Mouse (Mus musculus) liver, embryonic 14.5 days (tissue): ENCODE results near the gene Iqsec1. TPM values are rescaled to one million over a fixed set of nuclear protein-coding genes. Genes with fewer than 3 reads are reported as not detected.

Experiments
- ATAC-seq: fragments of 200-750 bp; cut with Nextera tagmentation; 2 replicates; pipeline ENCODE4 v1.8.0; 2017; ENCODE audit warnings: moderate number of reproducible peaks, mild to moderate bottlenecking, moderate library complexity; ENCODE audit not compliant: insufficient read depth
- DNase-seq, 3 experiments: peaks; one replicate each; pipeline ENCODE4 v3.0.0-alpha.2; 2012 to 2013; ENCODE audit warnings: low read depth in 3 of 3, low spot score in 3 of 3
- H3K27ac ChIP-seq: fragments of 300-500 bp; sonication (generic); 2 replicates; pipeline ENCODE4 v1.5.1; 2014; ENCODE audit warnings: moderate library complexity, mild to moderate bottlenecking, control low read depth, inconsistent platforms
- H3K27me3 ChIP-seq: fragments of 300-500 bp; sonication (generic); 2 replicates; pipeline ENCODE4 v1.6.1; 2014; ENCODE audit warnings: mild to moderate bottlenecking, low read length, moderate library complexity; ENCODE audit not compliant: control insufficient read depth, insufficient read depth
- H3K36me3 ChIP-seq: fragments of 300-500 bp; sonication (generic); replicated peaks from 2 replicates; pipeline ENCODE4 v1.6.1; 2014; ENCODE audit warnings: low read depth; ENCODE audit not compliant: control insufficient read depth, insufficient read depth
- H3K4me1 ChIP-seq, 2 experiments: fragments of 200-500 bp in 1 of 2; fragments of 300-500 bp in 1 of 2; sonication (generic) in 1 of 2; replicated peaks; 2 replicates each; pipeline ENCODE4 v1.6.1; 2012 to 2014; ENCODE audit warnings: antibody characterized with exemption in 1 of 2, inconsistent platforms in 1 of 2, low read length in 1 of 2; ENCODE audit not compliant: control insufficient read depth in 2 of 2, insufficient read depth in 2 of 2
- H3K4me2 ChIP-seq: fragments of 300-500 bp; sonication (generic); 2 replicates; pipeline ENCODE4 v1.6.1; 2014; ENCODE audit warnings: low read depth, mild to moderate bottlenecking, control low read depth, moderate library complexity
- H3K4me3 ChIP-seq, 2 experiments: fragments of 200-500 bp in 1 of 2; fragments of 300-500 bp in 1 of 2; sonication (generic) in 1 of 2; 2 replicates each; pipeline ENCODE4 v1.5.1; 2012 to 2014; ENCODE audit warnings: low read depth in 2 of 2, low read length in 2 of 2, mild to moderate bottlenecking in 2 of 2, control low read depth in 1 of 2, inconsistent platforms in 1 of 2, moderate library complexity in 1 of 2; ENCODE audit not compliant: insufficient read depth in 1 of 2
- H3K9ac ChIP-seq: fragments of 300-500 bp; sonication (generic); replicated peaks from 2 replicates; pipeline ENCODE4 v1.6.1; 2014; ENCODE audit warnings: mild to moderate bottlenecking, control low read depth, moderate library complexity
- H3K9me3 ChIP-seq: fragments of 300-500 bp; sonication (generic); 2 replicates; pipeline ENCODE4 v1.6.1; 2016; ENCODE audit warnings: low read length, mixed read lengths; ENCODE audit not compliant: control insufficient read depth
- CTCF ChIP-seq: IDR thresholded peaks from 2 replicates; pipeline ENCODE4 v1.5.1; 2016; ENCODE audit warnings: antibody characterized with exemption, low read depth, control low read depth
- EP300 ChIP-seq: IDR thresholded peaks from 2 replicates; pipeline ENCODE4 v1.6.1; 2016; ENCODE audit warnings: antibody characterized with exemption, low read depth
- WGBS: fragments of 180-500 bp; shearing (Covaris S2); extraction: QIAGEN DNeasy Blood & Tissue Kit; methylation state at CpG from one replicate; pipeline ENCODE4 v1.1.7; 2014; ENCODE audit not compliant: insufficient replicate concordance; 5-methylcytosine and 5-hydroxymethylcytosine counted together
- polyA plus RNA-seq, 2 experiments: library from polyadenylated mRNA; depleted of rRNA in 1 of 2; stranded (reverse) in 1 of 2; unstranded in 1 of 2; fragments of >200 nt; fragmentation: Nextera tagmentation in 1 of 2; extraction: Ambion mirVana in 1 of 2; gene quantifications; 2 replicates each; pipeline versions ENCODE4 v1.2.1 to v1.2.3; 2012 to 2014

Gene Iqsec1
- polyA plus RNA-seq, 2 experiments, result 4.0 to 9.0 TPM

DNA sequence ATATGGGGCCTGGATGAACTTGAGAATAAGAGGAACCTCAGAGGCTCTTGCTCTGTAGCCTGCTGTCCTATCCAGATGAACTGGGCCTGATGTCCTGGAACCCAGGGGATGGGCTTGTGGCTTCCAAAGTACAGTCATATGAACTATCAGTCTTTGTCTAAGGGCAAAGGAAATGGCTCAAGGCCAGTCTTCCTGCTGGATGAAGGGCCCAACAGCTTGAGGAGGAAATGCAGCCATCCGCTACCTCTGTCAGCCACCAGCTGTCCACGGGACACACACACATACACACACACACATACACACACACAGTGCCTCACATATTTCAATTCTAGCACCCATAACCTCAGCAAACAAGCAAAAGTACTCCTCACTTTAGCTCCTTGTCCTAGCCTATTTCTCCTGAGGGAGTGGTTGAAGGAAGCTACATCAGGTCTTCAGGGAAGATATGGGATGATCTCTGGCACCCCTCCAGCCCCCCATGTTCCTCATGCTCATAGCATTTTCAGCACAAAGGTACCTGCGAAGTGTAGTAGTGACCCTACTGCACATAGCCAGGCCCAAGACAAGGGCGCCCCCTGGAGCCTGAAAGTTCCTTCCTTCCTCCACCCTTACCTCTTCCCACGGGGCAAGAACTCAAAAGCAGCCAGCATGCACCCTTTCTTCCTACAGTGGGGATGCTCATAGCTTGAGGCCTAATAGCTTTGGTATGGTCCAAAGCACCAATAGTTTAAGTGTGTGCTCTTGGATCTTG, 267.3 kb downstream of the Iqsec1 start:
- H3K27me3 ChIP-seq, result no peaks in the 10 kb centered on the region
- no peaks in the 10 kb centered on the region for H3K36me3 ChIP-seq
- DNase-seq (no peak), ATAC-seq (peak; percentile 40; the same call in 1 of the 2 replicates)
- no peak overlapping the region for H3K9ac ChIP-seq
- no peak overlapping the region for H3K27ac ChIP-seq
- no peak overlapping the region for H3K4me2 ChIP-seq
- no peaks in the 10 kb centered on the region for H3K9me3 ChIP-seq
- no peak for TF ChIP-seq EP300
- TF ChIP-seq CTCF, result peak; percentile 94
- no peak overlapping the region for H3K4me3 ChIP-seq
- 38% methylated on average over 5 of the region's 5 CpGs for WGBS
- H3K4me1 ChIP-seq, result peaks cover 0 to 13% of the 10 kb centered on the region in 2 experiments; a peak in 3 of 4 replicates

- WGBS, result 39% methylated on average over 3 of the region's 3 CpGs
- H3K9me3 ChIP-seq, result no peaks in the 10 kb centered on the region
- ATAC-seq (no peak), DNase-seq (no peak)
- peaks cover 2 to 17% of the 10 kb centered on the region in 2 experiments; a peak in 3 of 4 replicates for H3K4me1 ChIP-seq
- no peaks in the 10 kb centered on the region for H3K36me3 ChIP-seq
- no peaks in the 10 kb centered on the region for H3K27me3 ChIP-seq
- H3K27ac ChIP-seq, result no peak overlapping the region
- H3K4me2 ChIP-seq, result no peak overlapping the region
- no peak overlapping the region for H3K9ac ChIP-seq
- TF ChIP-seq EP300 (no peak), CTCF (no peak)
- H3K4me3 ChIP-seq, result no peak overlapping the region
Measured at GRCm38 (mm10) chr6:90720201-90720600, 268.3 kb downstream of the Iqsec1 start.

DNA sequence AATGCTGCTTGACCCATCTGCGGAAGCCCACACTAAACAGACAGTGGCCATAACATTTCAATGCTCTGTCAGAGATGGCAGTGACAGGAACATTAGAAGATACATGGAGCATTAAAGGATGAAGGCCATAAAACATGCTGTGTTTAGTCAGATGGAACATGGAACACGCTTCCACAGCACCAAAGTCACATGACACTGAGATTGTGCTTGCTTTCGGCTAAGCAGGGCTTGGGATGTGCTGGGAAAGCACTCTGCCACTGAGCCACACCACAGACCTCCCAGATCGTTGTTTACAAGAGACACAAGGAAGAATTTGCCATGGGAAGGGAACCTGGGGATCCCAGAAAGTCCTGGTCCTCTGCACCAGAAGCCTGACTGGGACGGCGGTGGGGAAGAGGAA, 269.1 kb downstream of the Iqsec1 start:
- Histone ChIP-seq H3K9me3 (no peaks in the 10 kb centered on the region), H3K4me2 (no peak overlapping the region), H3K9ac (no peak overlapping the region), H3K36me3 (no peaks in the 10 kb centered on the region), H3K4me1 (peaks cover 2 to 23% of the 10 kb centered on the region in 2 experiments; a peak in 3 of 4 replicates), H3K27me3 (no peaks in the 10 kb centered on the region), H3K27ac (no peak overlapping the region), H3K4me3 (no peak overlapping the region)
- DNase-seq, result no peak
- no peak for ATAC-seq
- no peak for TF ChIP-seq CTCF
- TF ChIP-seq EP300, result no peak
- 81% methylated on average over 6 of the region's 6 CpGs for WGBS

- H3K27me3 ChIP-seq, result no peaks in the 10 kb centered on the region
- H3K4me1 ChIP-seq, result peaks cover 2 to 27% of the 10 kb centered on the region in 2 experiments; a peak in 3 of 4 replicates
- H3K4me2 ChIP-seq, result no peak overlapping the region
- ATAC-seq, result no peak
- no peak for TF ChIP-seq CTCF
- TF ChIP-seq EP300, result no peak
- no peak for DNase-seq
- no peak overlapping the region for H3K9ac ChIP-seq
- no peak overlapping the region for H3K27ac ChIP-seq
- H3K4me3 ChIP-seq, result no peak overlapping the region
- H3K36me3 ChIP-seq, result no peaks in the 10 kb centered on the region
- 74% methylated on average over 3 of the region's 3 CpGs for WGBS
- H3K9me3 ChIP-seq, result no peaks in the 10 kb centered on the region
Measured at GRCm38 (mm10) chr6:90718477-90718876, 270.0 kb downstream of the Iqsec1 start.

GRCm38 (mm10) chr6:90717711-90718110, 270.8 kb downstream of the Iqsec1 start:
- WGBS, result 36% methylated on average over 1 of the region's 1 CpGs
- ATAC-seq, result no peak
- DNase-seq, result no peak
- H3K27ac ChIP-seq, result no peak overlapping the region
- H3K4me2 ChIP-seq, result no peak overlapping the region
- no peaks in the 10 kb centered on the region for H3K27me3 ChIP-seq
- H3K4me3 ChIP-seq, result no peak overlapping the region
- no peak for TF ChIP-seq EP300
- no peak for TF ChIP-seq CTCF
- no peak overlapping the region for H3K9ac ChIP-seq
- peaks cover 9 to 33% of the 10 kb centered on the region in 2 experiments for H3K4me1 ChIP-seq
- H3K9me3 ChIP-seq, result no peaks in the 10 kb centered on the region
- no peaks in the 10 kb centered on the region for H3K36me3 ChIP-seq
